Mouse (Mus musculus) spleen, adult 2 months (tissue): ENCODE results near the gene Zc3h15.

Experiments
- CTCF ChIP-seq: fragments of 200-500 bp; IDR thresholded peaks from 2 replicates; pipeline ENCODE4 v1.5.1; 2011; ENCODE audit warnings: mild to moderate bottlenecking, inconsistent platforms; ENCODE audit not compliant: insufficient read depth, insufficient read length, insufficient replicate concordance; ENCODE audit errors: extremely low read depth
- POLR2A ChIP-seq: fragments of 200-500 bp; IDR thresholded peaks from 2 replicates; pipeline ENCODE4 v1.6.1; 2011; ENCODE audit warnings: low read depth, low read length, inconsistent platforms

DNA sequence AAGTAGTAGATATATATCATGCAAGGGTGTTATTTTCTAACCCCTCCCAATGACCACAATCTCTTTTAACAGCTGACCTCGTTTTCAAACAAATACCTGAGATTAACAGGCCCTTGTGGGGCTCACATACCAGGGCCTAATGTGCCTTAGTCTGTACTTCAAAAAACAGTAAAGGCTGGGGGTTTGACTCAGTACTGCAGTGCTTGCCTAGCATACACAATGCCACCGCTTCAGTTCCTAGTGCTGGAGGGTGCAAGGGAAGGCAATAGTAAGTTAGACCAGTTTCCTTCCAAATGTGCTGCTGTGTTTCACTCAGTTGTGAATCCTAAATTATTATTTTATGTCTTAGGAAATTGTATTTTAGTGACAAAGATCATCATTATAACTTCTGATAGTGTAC is 23.2 kb downstream of the Zc3h15 start:
- no peak for TF ChIP-seq POLR2A
- no peak for TF ChIP-seq CTCF
